Mouse (Mus musculus) small intestine, adult 2 months (tissue): ENCODE measurements around the gene Galk2.

Experiments used
- CTCF ChIP-seq: fragments of 200-500 bp; IDR thresholded peaks from 2 replicates; pipeline ENCODE4 v1.5.1; 2012; ENCODE audit warnings: low read depth, mild to moderate bottlenecking, control low read depth, inconsistent platforms, low read length, moderate library complexity, mixed read lengths; ENCODE audit not compliant: insufficient replicate concordance, insufficient read length; ENCODE audit errors: extremely low read depth
- POLR2A ChIP-seq: fragments of 200-500 bp; IDR thresholded peaks from 2 replicates; pipeline ENCODE4 v1.6.1; 2012; ENCODE audit warnings: low read depth, mild to moderate bottlenecking, control low read depth, inconsistent platforms, low read length, moderate library complexity

DNA sequence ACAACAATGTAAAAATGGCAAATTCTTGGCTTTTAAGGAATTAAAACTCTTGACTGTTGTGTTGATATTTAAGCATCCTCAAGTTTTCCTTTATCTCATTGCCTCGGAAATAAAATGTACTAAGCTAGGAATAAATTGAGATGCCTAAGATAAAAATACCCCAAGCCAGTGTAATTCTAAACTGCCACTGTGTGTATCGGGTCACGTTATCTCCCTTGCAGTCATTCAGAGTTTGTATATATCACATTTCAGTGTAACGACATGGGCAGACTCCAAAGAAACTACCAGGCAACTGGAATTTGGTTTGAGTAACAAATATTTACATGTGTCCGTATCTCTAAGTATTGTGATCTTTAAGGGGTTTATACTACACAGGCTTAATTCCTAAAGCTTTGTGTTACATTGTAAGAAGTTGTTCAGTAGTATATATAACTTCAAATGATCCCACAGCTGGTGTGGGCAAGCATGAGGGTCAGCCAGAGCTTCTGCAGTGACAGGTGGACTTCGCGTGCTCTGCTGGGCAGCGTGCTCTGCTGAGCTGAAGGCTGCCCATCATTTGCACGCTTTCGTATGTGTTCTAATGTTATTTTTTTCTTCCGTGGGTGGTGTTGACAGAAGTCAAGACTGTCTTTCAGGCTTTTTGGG is 57.9 kb downstream of the Galk2 start:
- no peak for TF ChIP-seq CTCF
- TF ChIP-seq POLR2A, result no peak
